Mouse (Mus musculus): ENCODE measurements at regions not wholly inside any gene's neighbourhood (a gene's known extent, or its start where the extent isn't known, plus 50 kb on each side); places are given as distances from the start of the nearest gene placed in this dataset.

- Histone ChIP-seq H3K27me3 (replicated peaks) (no peaks in the 10 kb centered on the region), H3K4me2 (no peak overlapping the region), H3K36me3 (no peaks in the 10 kb centered on the region), H3K4me3 (no peak overlapping the region), H3K4me1 (no peaks in the 10 kb centered on the region), H3K27ac (no peak overlapping the region), H3K9ac (no peak overlapping the region), H3K9me3 (replicated peaks) (no peaks in the 10 kb centered on the region)
- WGBS (ENCODE audit: insufficient replicate concordance), result 75% methylated on average over 12 of the region's 12 CpGs
- ATAC-seq, result no peak
These were observed 503.1 kb upstream of the Cdh11 start for GRCm38 (mm10) chr8:103288561-103288974.

- H3K36me3 ChIP-seq, result no peaks in the 10 kb centered on the region
- WGBS (ENCODE audit: insufficient replicate concordance), result 68% methylated on average over 2 of the region's 2 CpGs
- no peaks in the 10 kb centered on the region for H3K27me3 ChIP-seq (replicated peaks)
- no peak overlapping the region for H3K9ac ChIP-seq
- H3K4me1 ChIP-seq, result no peaks in the 10 kb centered on the region
- H3K4me2 ChIP-seq, result no peak overlapping the region
- no peak overlapping the region for H3K27ac ChIP-seq
- no peak overlapping the region for H3K4me3 ChIP-seq
- no peak for ATAC-seq
- H3K9me3 ChIP-seq (replicated peaks), result no peaks in the 10 kb centered on the region
These were observed 507.5 kb upstream of the Cdh11 start for GRCm38 (mm10) chr8:103292896-103293295.

- H3K4me1 ChIP-seq, result no peaks in the 10 kb centered on the region
- H3K9me3 ChIP-seq (replicated peaks), result no peaks in the 10 kb centered on the region
- no peaks in the 10 kb centered on the region for H3K27me3 ChIP-seq (replicated peaks)
- no peak overlapping the region for H3K27ac ChIP-seq
- H3K36me3 ChIP-seq, result no peaks in the 10 kb centered on the region
- no peak for ATAC-seq
- H3K9ac ChIP-seq, result no peak overlapping the region
- no peak overlapping the region for H3K4me3 ChIP-seq
- H3K4me2 ChIP-seq, result no peak overlapping the region
- WGBS (ENCODE audit: insufficient replicate concordance), result 39% methylated on average over 1 of the region's 1 CpGs
These were observed 521.2 kb upstream of the Cdh11 start for GRCm38 (mm10) chr8:103306476-103307183.

GRCm38 (mm10) chr8:103313576-103313975 lies 528.1 kb upstream of the Cdh11 start:
- no peak for ATAC-seq
- no peak overlapping the region for H3K4me2 ChIP-seq
- no peaks in the 10 kb centered on the region for H3K4me1 ChIP-seq
- H3K9me3 ChIP-seq (replicated peaks), result no peaks in the 10 kb centered on the region
- H3K4me3 ChIP-seq, result no peak overlapping the region
- H3K27me3 ChIP-seq (replicated peaks), result no peaks in the 10 kb centered on the region
- H3K27ac ChIP-seq, result no peak overlapping the region
- H3K36me3 ChIP-seq, result no peaks in the 10 kb centered on the region
- WGBS (ENCODE audit: insufficient replicate concordance), result 44% methylated on average over 1 of the region's 1 CpGs
- no peak overlapping the region for H3K9ac ChIP-seq

GRCm38 (mm10) chr8:103314279-103315022 lies 529.0 kb upstream of the Cdh11 start:
- H3K36me3 ChIP-seq, result no peaks in the 10 kb centered on the region
- ATAC-seq, result no peak
- no peak overlapping the region for H3K27ac ChIP-seq
- H3K9ac ChIP-seq, result no peak overlapping the region
- H3K4me2 ChIP-seq, result no peak overlapping the region
- H3K9me3 ChIP-seq (replicated peaks), result no peaks in the 10 kb centered on the region
- no peaks in the 10 kb centered on the region for H3K4me1 ChIP-seq
- H3K27me3 ChIP-seq (replicated peaks), result no peaks in the 10 kb centered on the region
- 19% methylated on average over 1 of the region's 1 CpGs for WGBS (ENCODE audit: insufficient replicate concordance)
- no peak overlapping the region for H3K4me3 ChIP-seq

- no peaks in the 10 kb centered on the region for H3K4me1 ChIP-seq
- H3K27ac ChIP-seq, result no peak overlapping the region
- no peak overlapping the region for H3K4me2 ChIP-seq
- H3K9ac ChIP-seq, result no peak overlapping the region
- 80% methylated on average over 1 of the region's 1 CpGs for WGBS (ENCODE audit: insufficient replicate concordance)
- H3K27me3 ChIP-seq (replicated peaks), result no peaks in the 10 kb centered on the region
- no peak for ATAC-seq
- H3K36me3 ChIP-seq, result no peaks in the 10 kb centered on the region
- H3K4me3 ChIP-seq, result no peak overlapping the region
- H3K9me3 ChIP-seq (replicated peaks), result no peaks in the 10 kb centered on the region
These were observed 530.3 kb upstream of the Cdh11 start for GRCm38 (mm10) chr8:103315742-103316141.

- Histone ChIP-seq H3K27ac (no peak overlapping the region), H3K36me3 (no peaks in the 10 kb centered on the region), H3K4me3 (no peak overlapping the region), H3K9ac (no peak overlapping the region), H3K9me3 (replicated peaks) (no peaks in the 10 kb centered on the region), H3K4me1 (no peaks in the 10 kb centered on the region), H3K27me3 (replicated peaks) (no peaks in the 10 kb centered on the region), H3K4me2 (no peak overlapping the region)
- no peak for ATAC-seq
- 41% methylated on average over 5 of the region's 5 CpGs for WGBS (ENCODE audit: insufficient replicate concordance)
These were observed 531.2 kb upstream of the Cdh11 start for GRCm38 (mm10) chr8:103316691-103317091.

- Histone ChIP-seq H3K27ac (no peak overlapping the region), H3K27me3 (replicated peaks) (no peaks in the 10 kb centered on the region), H3K4me3 (no peak overlapping the region), H3K4me2 (no peak overlapping the region), H3K9me3 (replicated peaks) (no peaks in the 10 kb centered on the region), H3K36me3 (no peaks in the 10 kb centered on the region), H3K4me1 (no peaks in the 10 kb centered on the region), H3K9ac (no peak overlapping the region)
- 70% methylated on average over 2 of the region's 2 CpGs for WGBS (ENCODE audit: insufficient replicate concordance)
- no peak for ATAC-seq
These were observed 531.8 kb upstream of the Cdh11 start for GRCm38 (mm10) chr8:103317149-103317725.

GRCm38 (mm10) chr8:103324016-103324665 lies 538.7 kb upstream of the Cdh11 start:
- Histone ChIP-seq H3K9me3 (replicated peaks) (no peaks in the 10 kb centered on the region), H3K36me3 (no peaks in the 10 kb centered on the region), H3K4me3 (no peak overlapping the region), H3K9ac (no peak overlapping the region), H3K27me3 (replicated peaks) (no peaks in the 10 kb centered on the region), H3K4me1 (no peaks in the 10 kb centered on the region), H3K4me2 (no peak overlapping the region), H3K27ac (no peak overlapping the region)
- no peak for ATAC-seq

- no peak overlapping the region for H3K4me2 ChIP-seq
- no peak for ATAC-seq
- H3K27ac ChIP-seq, result no peak overlapping the region
- no peaks in the 10 kb centered on the region for H3K27me3 ChIP-seq (replicated peaks)
- no peak overlapping the region for H3K4me3 ChIP-seq
- 68% methylated on average over 2 of the region's 2 CpGs for WGBS (ENCODE audit: insufficient replicate concordance)
- H3K36me3 ChIP-seq, result no peaks in the 10 kb centered on the region
- H3K9ac ChIP-seq, result no peak overlapping the region
- H3K9me3 ChIP-seq (replicated peaks), result no peaks in the 10 kb centered on the region
- no peaks in the 10 kb centered on the region for H3K4me1 ChIP-seq
These were observed 546.0 kb upstream of the Cdh11 start for GRCm38 (mm10) chr8:103331415-103331814.

GRCm38 (mm10) chr8:103337314-103337713 lies 551.9 kb upstream of the Cdh11 start:
- H3K27me3 ChIP-seq (replicated peaks), result no peaks in the 10 kb centered on the region
- H3K27ac ChIP-seq, result no peak overlapping the region
- no peak for ATAC-seq
- no peaks in the 10 kb centered on the region for H3K36me3 ChIP-seq
- H3K9me3 ChIP-seq (replicated peaks), result no peaks in the 10 kb centered on the region
- whole genome bisulfite sequencing (ENCODE audit: insufficient replicate concordance), result 73% methylated on average over 3 of the region's 3 CpGs
- H3K4me3 ChIP-seq, result no peak overlapping the region
- no peak overlapping the region for H3K9ac ChIP-seq
- no peaks in the 10 kb centered on the region for H3K4me1 ChIP-seq
- no peak overlapping the region for H3K4me2 ChIP-seq

- Histone ChIP-seq H3K9ac (no peak overlapping the region), H3K9me3 (replicated peaks) (no peaks in the 10 kb centered on the region), H3K4me3 (no peak overlapping the region), H3K36me3 (no peaks in the 10 kb centered on the region), H3K27me3 (replicated peaks) (no peaks in the 10 kb centered on the region), H3K4me1 (no peaks in the 10 kb centered on the region), H3K4me2 (no peak overlapping the region), H3K27ac (no peak overlapping the region)
- no peak for ATAC-seq
- WGBS (ENCODE audit: insufficient replicate concordance), result 74% methylated on average over 2 of the region's 2 CpGs
These were observed 553.6 kb upstream of the Cdh11 start for GRCm38 (mm10) chr8:103339042-103339441.
